Mouse (Mus musculus) cortical plate, adult 2 months (tissue): ENCODE data around the gene Xkr7.

Experiments
- CTCF ChIP-seq: fragments of 200-500 bp; IDR thresholded peaks from 2 replicates; pipeline ENCODE4 v1.5.1; 2011; ENCODE audit warnings: mild to moderate bottlenecking, control low read depth, low read length; ENCODE audit not compliant: insufficient read depth; ENCODE audit errors: extremely low read depth
- POLR2A ChIP-seq: fragments of 200-500 bp; IDR thresholded peaks from 2 replicates; pipeline ENCODE4 v1.6.1; 2011; ENCODE audit warnings: mild to moderate bottlenecking, low read length, control low read depth; ENCODE audit not compliant: insufficient read depth; ENCODE audit errors: extremely low read depth

- TF ChIP-seq CTCF (no peak), POLR2A (no peak)
Observed at GRCm38 (mm10) chr2:153026052-153026451, 5.6 kb upstream of the Xkr7 start.
